Mouse (Mus musculus) liver, adult 2 months (tissue): ENCODE data around the gene Capg. TPM values are rescaled to one million over a fixed set of nuclear protein-coding genes. Genes with fewer than 3 reads are reported as not detected.

Experiments used
- DNase-seq: peaks from one replicate; pipeline ENCODE4 v3.0.0-alpha.2; 2011; ENCODE audit warnings: low read depth, low spot score; ENCODE audit errors: extremely low read depth
- H3K27ac ChIP-seq: fragments of 200-500 bp; replicated peaks from 2 replicates; pipeline ENCODE4 v1.5.1; 2012; ENCODE audit warnings: low read depth, mild to moderate bottlenecking, control low read depth, inconsistent platforms, low read length; ENCODE audit not compliant: insufficient read depth
- H3K27me3 ChIP-seq: fragments of 200-500 bp; 2 replicates; pipeline ENCODE4 v1.6.1; 2012; ENCODE audit warnings: mild to moderate bottlenecking, moderate library complexity, low read length, inconsistent platforms; ENCODE audit not compliant: control insufficient read depth, insufficient read depth
- H3K36me3 ChIP-seq: fragments of 200-500 bp; 2 replicates; pipeline ENCODE4 v1.6.1; 2012; ENCODE audit warnings: low read length, inconsistent platforms; ENCODE audit not compliant: control insufficient read depth, insufficient read depth
- H3K4me1 ChIP-seq: fragments of 200-500 bp; 2 replicates; pipeline ENCODE4 v1.6.1; 2011; ENCODE audit warnings: low read length; ENCODE audit not compliant: control insufficient read depth, insufficient read depth
- H3K4me3 ChIP-seq: fragments of 200-500 bp; 2 replicates; pipeline ENCODE4 v1.5.1; 2011; ENCODE audit warnings: low read depth, mild to moderate bottlenecking, control low read depth, low read length, moderate library complexity; ENCODE audit not compliant: insufficient read depth
- H3K79me2 ChIP-seq: fragments of 200-500 bp; 2 replicates; pipeline ENCODE4 v1.6.1; 2012; ENCODE audit warnings: inconsistent platforms, mild to moderate bottlenecking, low read length, moderate library complexity; ENCODE audit not compliant: control insufficient read depth, insufficient read depth
- H3K9ac ChIP-seq: fragments of 200-500 bp; 2 replicates; pipeline ENCODE4 v1.6.1; 2012; ENCODE audit warnings: low read depth, mild to moderate bottlenecking, control low read depth, inconsistent platforms, low read length
- CTCF ChIP-seq: fragments of 200-500 bp; IDR thresholded peaks from 2 replicates; pipeline ENCODE4 v1.5.1; 2011; ENCODE audit warnings: low read depth, low read length, control low read depth
- POLR2A ChIP-seq: fragments of 200-500 bp; IDR thresholded peaks from 2 replicates; pipeline ENCODE4 v1.6.1; 2011; ENCODE audit warnings: low read length, control low read depth; ENCODE audit not compliant: insufficient read depth; ENCODE audit errors: extremely low read depth
- WGBS: fragments of 180-500 bp; shearing (Covaris S2); methylation state at CpG from one replicate; pipeline ENCODE4 v1.1.7; 2018; 5-methylcytosine and 5-hydroxymethylcytosine counted together
- polyA plus RNA-seq: library from polyadenylated mRNA; depleted of rRNA; stranded (reverse); fragments of >200 nt; gene quantifications from 2 replicates; pipeline ENCODE4 v1.2.3, GENCODE M21; 2012
- total RNA-seq: library from RNA; depleted of rRNA; stranded (reverse); fragments of >200 nt; gene quantifications from 2 replicates; pipeline ENCODE4 v1.2.3, GENCODE M21; 2014

The Capg gene
- total and polyA plus RNA-seq, 2 experiments, result 2.8 to 3.9 TPM

GRCm38 (mm10) chr6:72566044-72566443, 21.9 kb downstream of the Capg start:
- no peak overlapping the region for H3K27ac ChIP-seq
- H3K9ac ChIP-seq, result 0 out of 2 replicates have a peak overlapping the region, but pooled peaks have one; percentile 22
- WGBS, result 12% methylated on average over 4 of the region's 4 CpGs

GRCm38 (mm10) chr6:72567508-72567907, 23.3 kb downstream of the Capg start:
- Histone ChIP-seq H3K4me3 (no peak overlapping the region), H3K36me3 (peaks cover 8% of the 10 kb centered on the region; the same call in 1 of the 2 replicates), H3K79me2 (peaks cover 4% of the 10 kb centered on the region; the same call in 1 of the 2 replicates), H3K27ac (peak overlapping the region; percentile 76; the same call in 1 of the 2 replicates), H3K4me1 (peaks cover 30% of the 10 kb centered on the region), H3K9ac (no peak overlapping the region), H3K27me3 (no peaks in the 10 kb centered on the region)
- peak; percentile 98 for DNase-seq
- 48% methylated on average over 5 of the region's 5 CpGs for WGBS
- TF ChIP-seq POLR2A (no peak), CTCF (peak; percentile 69)

More at GRCm38 (mm10) chr6:72566044-72566443, 21.9 kb downstream of the Capg start:
- DNase-seq, result peak; percentile 67
- H3K79me2 ChIP-seq, result peaks cover 4% of the 10 kb centered on the region; the same call in 1 of the 2 replicates
- H3K4me3 ChIP-seq, result no peak overlapping the region
- peaks cover 25% of the 10 kb centered on the region for H3K4me1 ChIP-seq
- TF ChIP-seq CTCF (peak; percentile 74), POLR2A (no peak)
- H3K36me3 ChIP-seq, result peaks cover 4% of the 10 kb centered on the region; the same call in 1 of the 2 replicates
- H3K27me3 ChIP-seq, result no peaks in the 10 kb centered on the region

GRCm38 (mm10) chr6:72568736-72569135, 24.5 kb downstream of the Capg start:
- TF ChIP-seq CTCF (no peak), POLR2A (no peak)
- 69% methylated on average over 10 of the region's 10 CpGs for WGBS

GRCm38 (mm10) chr6:72570644-72571397, 26.6 kb downstream of the Capg start:
- H3K9ac ChIP-seq, result peak overlapping the region; percentile 3; the same call in 1 of the 2 replicates
- peak overlapping the region; percentile 62 for H3K27ac ChIP-seq
- peaks cover 4% of the 10 kb centered on the region; the same call in 1 of the 2 replicates for H3K79me2 ChIP-seq
- peak; percentile 99 for DNase-seq
- H3K4me1 ChIP-seq, result peaks cover 25% of the 10 kb centered on the region
- WGBS, result 35% methylated on average over 10 of the region's 10 CpGs
- peaks cover 23% of the 10 kb centered on the region; the same call in 1 of the 2 replicates for H3K36me3 ChIP-seq
- no peak overlapping the region for H3K4me3 ChIP-seq
- TF ChIP-seq POLR2A, result no peak
- no peak for TF ChIP-seq CTCF
- H3K27me3 ChIP-seq, result no peaks in the 10 kb centered on the region

More at GRCm38 (mm10) chr6:72568736-72569135, 24.5 kb downstream of the Capg start:
- peaks cover 4% of the 10 kb centered on the region; the same call in 1 of the 2 replicates for H3K79me2 ChIP-seq
- peaks cover 30% of the 10 kb centered on the region for H3K4me1 ChIP-seq
- H3K27ac ChIP-seq, result peak overlapping the region; percentile 76; the same call in 1 of the 2 replicates
- H3K27me3 ChIP-seq, result no peaks in the 10 kb centered on the region
- no peak overlapping the region for H3K9ac ChIP-seq
- peak; percentile 55 for DNase-seq
- H3K4me3 ChIP-seq, result no peak overlapping the region
- peaks cover 9% of the 10 kb centered on the region; the same call in 1 of the 2 replicates for H3K36me3 ChIP-seq

GRCm38 (mm10) chr6:72571826-72572225, 27.6 kb downstream of the Capg start:
- DNase-seq, result peak; percentile 69
- no peaks in the 10 kb centered on the region for H3K27me3 ChIP-seq
- TF ChIP-seq POLR2A (no peak), CTCF (no peak)
- peaks cover 24% of the 10 kb centered on the region; the same call in 1 of the 2 replicates for H3K36me3 ChIP-seq
- H3K4me1 ChIP-seq, result peaks cover 23% of the 10 kb centered on the region
- no peak overlapping the region for H3K4me3 ChIP-seq
- WGBS, result 24% methylated on average over 3 of the region's 3 CpGs
- H3K27ac ChIP-seq, result peak overlapping the region; percentile 68
- H3K79me2 ChIP-seq, result peaks cover 4% of the 10 kb centered on the region; the same call in 1 of the 2 replicates
- peak overlapping the region; percentile 15; the same call in 1 of the 2 replicates for H3K9ac ChIP-seq
